Mouse (Mus musculus): Measurements from ENCODE around the gene Palld.

GRCm38 (mm10) chr8:61831944-61832343, 70.5 kb downstream of the Palld start:
- TF ChIP-seq POLR2A (IDR thresholded peaks at IDR 0.05; ENCODE audit: low read depth, low read length) (no peak), CTCF (IDR thresholded peaks at IDR 0.05; ENCODE audit: extremely low read depth, insufficient read length, insufficient replicate concordance, low read depth, low read length) (no peak)

All from small intestine, adult 2 months (tissue).